Mouse (Mus musculus) A20 (cell line): ENCODE results near the gene Mymx.

Source experiments
- DNase-seq: peaks from one replicate; pipeline ENCODE4 v3.0.0-alpha.2; 2011; ENCODE audit warnings: low read depth, low spot score

The Mymx gene

DNA sequence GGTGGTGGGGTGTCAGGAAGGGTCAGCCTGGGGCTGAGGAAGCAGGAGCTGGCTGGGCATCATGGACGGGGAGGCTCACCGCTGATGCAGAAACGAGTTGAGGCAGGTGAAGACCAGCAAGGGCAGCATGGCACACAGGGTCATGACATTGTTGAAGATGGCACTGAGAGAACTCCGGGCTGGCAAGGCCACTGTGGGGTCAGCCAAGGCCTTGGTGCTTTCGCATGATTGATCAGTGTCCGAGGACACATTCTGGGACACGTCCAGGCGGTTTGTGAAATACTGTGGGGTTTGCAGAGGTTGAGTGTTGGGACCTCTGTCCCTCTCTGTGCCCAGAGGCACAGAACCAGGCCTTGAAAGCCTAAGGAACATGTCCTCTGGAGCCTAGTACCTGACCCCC lies 12.1 kb downstream of the Mymx start:
- DNase-seq: no peak

DNA sequence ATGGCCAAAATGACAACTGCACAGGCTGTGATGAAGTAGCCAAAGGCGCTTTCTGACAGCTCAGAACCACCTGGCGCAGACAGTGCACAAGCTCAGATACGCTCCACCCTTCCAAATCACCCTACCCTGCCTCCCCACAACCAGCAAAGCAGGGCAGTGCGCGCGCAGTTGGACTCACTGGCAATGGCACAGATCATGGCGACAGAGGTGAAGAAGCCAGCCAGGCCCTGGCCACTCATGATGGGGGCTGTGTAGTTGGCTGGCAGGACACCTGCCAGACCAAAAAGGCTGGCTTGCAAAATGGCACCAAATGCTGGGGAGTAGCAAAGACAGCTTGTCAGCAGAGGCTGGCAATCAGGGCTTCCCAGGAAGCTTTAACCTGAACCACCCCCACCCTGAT lies 12.7 kb downstream of the Mymx start:
- DNase-seq: no peak

DNA sequence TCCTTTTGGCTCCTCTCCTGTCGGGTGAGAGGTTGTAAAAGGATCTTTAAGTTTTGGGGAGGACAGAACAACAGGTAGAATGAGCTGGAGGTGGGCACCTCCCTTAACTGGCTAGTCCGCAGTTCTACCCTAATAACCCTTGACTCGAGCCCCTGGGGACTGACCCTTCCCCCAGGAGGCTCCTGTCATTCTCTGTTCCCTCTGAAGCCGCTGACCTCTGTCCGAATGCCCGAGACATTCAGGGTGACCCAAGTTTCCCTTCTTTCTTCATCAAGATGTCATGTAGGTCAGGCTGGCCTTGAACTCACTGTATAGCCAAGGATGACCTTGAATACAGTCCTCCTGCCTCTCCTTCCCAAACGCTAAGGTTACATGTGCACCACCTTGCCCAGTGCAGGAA lies 13.5 kb downstream of the Mymx start:
- no peak for DNase-seq

- peak; percentile 41 for DNase-seq
These were observed 15.5 kb downstream of the Mymx start for GRCm38 (mm10) chr17:45586449-45586837.

DNA sequence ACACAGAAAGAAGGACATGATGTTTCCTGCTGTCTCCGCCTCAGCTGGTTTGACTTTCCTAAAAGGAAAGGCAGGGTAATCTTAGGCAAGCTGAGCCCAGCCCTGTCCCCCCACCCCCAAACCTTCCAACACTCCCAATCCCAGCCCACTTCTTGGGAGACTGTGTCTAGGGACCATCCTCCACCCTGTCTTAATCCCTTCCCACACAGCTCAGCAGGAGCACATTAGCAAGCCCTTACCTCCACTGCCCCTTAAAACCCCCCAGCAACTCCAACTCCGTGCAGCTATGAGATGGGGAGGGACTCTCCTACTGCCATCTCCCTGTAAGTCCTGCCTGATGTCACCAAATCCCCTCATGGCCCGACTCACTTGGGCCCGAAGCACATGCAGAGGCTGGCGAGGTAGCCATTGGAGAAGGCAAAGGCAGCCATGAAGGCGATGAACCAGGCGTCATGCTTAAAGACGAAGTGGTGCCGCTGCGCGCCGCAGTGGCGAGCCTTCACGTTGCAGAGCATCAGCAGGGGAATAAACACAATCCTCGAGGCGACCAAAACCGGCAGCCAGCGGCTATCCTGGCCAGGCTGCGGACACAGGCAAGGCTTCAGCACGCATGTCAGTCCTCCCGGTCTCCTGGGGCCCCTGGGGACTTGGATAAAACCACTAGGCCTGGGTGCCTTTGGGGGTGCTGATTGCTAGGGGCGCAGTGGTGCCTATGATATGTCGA lies 16.0 kb downstream of the Mymx start:
- no peak for DNase-seq

GRCm38 (mm10) chr17:45584939-45585678 lies 16.8 kb downstream of the Mymx start:
- peak; percentile 69 for DNase-seq

DNA sequence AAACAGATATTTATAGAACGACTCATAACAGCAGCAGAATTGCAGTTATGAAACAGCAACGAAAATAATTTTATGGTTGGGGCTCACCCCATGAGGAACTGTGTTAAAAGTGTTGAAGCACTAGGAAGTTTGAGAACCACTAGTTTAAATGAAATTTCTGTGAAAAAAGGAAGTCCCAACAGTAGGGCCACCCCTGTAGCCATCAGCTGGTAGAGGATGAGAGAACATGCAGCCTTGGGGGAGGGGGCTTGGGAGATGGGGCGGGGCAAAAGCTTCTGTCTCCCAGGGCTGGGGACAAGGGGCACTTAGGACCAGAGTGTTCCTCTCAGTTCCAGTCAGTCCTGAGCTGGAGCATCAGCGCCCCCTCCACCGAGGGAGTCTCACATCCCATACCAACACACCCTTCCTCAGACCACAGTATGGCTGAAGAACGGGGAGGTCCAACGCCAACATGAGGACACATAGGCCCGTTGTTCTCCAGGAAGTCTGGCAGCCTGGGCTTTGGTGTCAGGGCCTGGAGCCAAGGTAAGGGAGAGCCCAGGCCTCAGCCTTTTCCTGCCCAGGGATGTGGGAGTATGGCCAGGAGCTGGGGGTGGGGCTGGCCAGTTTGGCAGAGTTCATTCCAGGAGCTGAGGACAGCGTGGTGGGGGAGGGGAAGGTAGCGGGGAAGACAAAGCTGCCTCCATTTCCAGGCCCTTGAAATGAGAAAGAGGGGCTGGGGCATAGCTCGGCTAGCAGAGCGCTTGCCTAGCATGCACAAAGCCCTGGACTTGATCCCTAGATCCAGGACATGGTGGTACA lies 17.6 kb downstream of the Mymx start:
- DNase-seq: no peak

- peak; percentile 69 for DNase-seq
These were observed 19.1 kb downstream of the Mymx start for GRCm38 (mm10) chr17:45582715-45583355.

GRCm38 (mm10) chr17:45582188-45582587 lies 19.7 kb downstream of the Mymx start:
- no peak for DNase-seq

DNA sequence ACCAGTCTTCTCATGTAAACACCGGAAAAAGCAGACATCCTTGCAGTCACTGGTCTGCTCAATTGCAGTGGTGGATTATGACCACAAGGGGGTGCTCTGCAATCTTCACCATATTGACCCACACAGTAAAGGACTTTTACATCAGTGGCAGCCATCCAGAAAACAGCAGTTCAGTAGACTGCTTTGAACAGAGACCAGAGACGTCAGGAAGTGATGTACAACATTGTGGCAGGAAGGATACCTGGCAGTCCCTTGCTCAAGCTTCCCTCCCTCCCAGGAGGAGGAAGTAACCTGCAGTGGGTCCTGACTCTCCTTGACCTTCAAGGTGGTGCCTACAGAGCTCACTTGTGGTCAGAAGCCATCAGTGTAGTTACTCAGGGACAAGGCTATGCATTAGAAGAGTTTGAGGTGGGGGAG lies 20.3 kb downstream of the Mymx start:
- DNase-seq: peak; percentile 76

GRCm38 (mm10) chr17:45580958-45581477 lies 20.9 kb downstream of the Mymx start:
- DNase-seq: no peak

DNA sequence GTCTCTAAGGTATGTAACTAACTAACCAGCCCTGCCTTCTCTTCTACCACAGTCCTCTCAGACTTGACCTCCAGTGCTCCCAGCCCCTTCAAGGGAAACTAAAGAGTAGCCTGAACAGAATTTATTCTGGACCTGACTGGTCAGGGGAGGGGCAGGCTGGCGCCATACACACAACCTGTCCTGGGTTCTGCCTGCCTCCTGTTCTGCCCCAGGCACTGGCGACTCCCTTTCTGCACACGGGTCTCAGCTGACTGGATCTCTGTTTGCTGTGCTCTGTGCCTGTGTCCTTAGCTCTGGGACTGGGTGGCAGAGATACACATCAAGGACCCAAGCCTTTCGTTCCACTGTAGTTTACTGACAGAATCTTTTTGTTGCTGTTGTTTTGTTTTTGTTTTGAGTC lies 22.3 kb downstream of the Mymx start:
- no peak for DNase-seq

- DNase-seq: peak; percentile 50
These were observed 23.1 kb downstream of the Mymx start for GRCm38 (mm10) chr17:45578843-45579242.

GRCm38 (mm10) chr17:45578242-45578641 lies 23.7 kb downstream of the Mymx start:
- DNase-seq: no peak

- DNase-seq: no peak
These were observed 26.6 kb downstream of the Mymx start for GRCm38 (mm10) chr17:45575123-45575897.

GRCm38 (mm10) chr17:45574129-45574761 lies 27.7 kb downstream of the Mymx start:
- DNase-seq: peak; percentile 86

GRCm38 (mm10) chr17:45573780-45574123 lies 28.1 kb downstream of the Mymx start:
- peak; percentile 99 for DNase-seq

DNA sequence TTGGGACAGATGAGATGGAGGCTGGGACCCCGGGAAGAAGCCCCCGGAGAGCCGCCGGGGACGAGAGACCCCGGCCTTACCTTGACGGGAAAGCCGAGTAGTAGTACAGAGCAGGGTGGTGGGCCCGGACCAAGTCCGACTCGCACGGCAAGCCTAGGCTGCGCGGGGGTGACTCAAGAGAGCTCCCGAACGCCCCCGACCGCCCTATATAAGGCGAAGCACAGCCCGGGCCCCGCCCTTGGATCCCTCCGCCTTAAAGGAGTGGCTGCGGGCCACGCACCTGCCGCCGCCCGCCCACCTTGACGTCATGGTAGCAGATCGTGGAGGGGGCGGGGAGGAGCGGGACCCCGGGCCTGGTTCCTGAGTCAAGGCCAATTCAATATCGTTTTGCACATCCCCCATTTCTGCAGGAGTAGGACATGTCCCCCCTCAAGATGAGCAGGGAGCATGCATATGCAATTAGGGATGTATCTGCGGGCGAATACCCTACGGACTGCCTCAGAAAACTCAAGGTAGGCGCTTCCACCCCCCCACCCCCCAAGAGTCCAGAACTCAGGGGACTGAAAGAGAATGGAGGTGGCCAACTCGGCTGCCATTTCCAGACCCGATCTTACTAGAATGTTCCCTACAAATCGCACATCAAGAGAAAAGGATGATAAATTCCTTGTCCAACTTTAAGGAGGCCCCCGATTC lies 28.7 kb downstream of the Mymx start, which contains the start of gene Hsp90ab1:
Gene Hsp90ab1 (minus strand): TSS at position 185 of the 693 bp plus-strand sequence.
- peak; percentile 99 for DNase-seq
